Mouse (Mus musculus) thymus, postnatal 36 days (tissue): ENCODE measurements around the gene Trim7.
"Not testable (repeated sequence)": the region's sequence is repeated elsewhere in the genome, so short reads cannot be mapped to it uniquely, and the experiment has no call there.

ENCODE experiments used
- DNase-seq, 2 experiments: peaks; one replicate each; pipeline ENCODE4 v3.0.0; 2022; ENCODE audit warnings: mixed read lengths in 2 of 2

Gene Trim7

DNA sequence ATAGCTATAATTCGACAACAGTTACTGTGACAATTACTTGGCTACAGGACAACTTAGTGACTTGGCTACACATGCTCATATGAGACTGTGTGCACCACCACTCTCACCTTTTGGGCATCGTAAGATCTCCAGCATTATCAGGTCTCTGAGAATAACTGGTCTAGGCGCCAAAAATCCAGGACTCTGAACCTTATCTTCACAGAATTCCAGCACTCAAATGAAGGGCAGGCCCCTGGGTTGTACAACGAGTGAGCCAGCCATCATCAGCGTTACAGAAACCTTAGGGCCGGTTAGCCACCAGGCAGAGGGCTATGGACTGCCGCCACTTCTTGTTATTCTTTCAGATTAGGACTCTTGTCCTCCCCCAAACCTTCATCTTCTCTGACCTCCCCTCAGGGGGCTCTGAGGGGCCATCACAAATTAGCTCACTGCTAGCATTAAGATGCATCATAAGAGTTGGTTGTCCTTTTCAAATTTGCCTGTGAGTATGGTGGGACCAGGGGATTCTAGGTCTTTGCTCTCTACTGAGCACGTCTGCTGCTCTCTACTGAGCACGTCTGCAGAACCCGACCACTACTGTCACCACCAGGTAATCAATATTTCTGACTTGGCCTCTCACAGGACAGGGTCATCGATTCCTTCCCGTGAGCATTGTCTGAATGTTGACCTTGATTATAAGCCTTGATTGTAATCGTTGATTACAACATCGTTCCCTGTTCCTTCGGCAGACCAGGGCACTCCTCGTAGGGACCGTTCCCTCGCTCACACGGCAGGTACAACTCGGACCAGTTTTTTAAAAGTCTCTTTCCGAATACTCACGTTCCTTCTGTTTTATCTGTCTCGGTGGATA, 26.9 kb downstream of the Trim7 start:
- DNase-seq = peak in 1 of 2 experiments; percentile 16

DNA sequence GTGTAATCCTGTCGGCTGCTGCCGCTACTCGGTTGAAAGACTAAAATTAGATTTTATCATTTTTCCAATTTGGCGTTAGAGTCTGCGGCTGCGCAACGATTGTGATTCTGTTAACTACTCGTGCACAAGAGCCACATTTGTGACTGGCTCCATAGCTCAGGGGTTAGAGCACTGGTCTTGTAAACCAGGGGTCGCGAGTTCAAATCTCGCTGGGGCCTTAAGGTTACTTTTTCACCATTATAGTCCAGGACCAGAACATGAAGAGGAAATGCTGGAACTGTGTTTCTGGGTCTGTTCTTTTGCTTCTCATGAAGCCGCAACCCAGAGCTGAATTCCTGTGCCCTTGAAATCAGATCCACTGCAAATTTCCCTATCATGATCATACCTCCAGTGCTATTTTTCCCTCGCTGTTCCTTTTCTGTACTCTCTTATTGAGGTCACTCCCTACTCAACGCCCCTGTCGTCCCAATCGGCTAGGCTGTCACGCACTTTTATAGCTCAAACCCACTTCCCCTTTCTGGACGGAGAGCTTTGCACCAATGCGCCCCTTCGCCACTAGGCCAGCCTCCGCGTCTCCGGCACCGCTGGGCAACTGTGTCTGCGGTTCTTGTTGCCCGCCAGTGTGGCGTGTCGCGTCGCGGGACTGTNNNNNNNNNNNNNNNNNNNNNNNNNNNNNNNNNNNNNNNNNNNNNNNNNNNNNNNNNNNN, 27.7 kb downstream of the Trim7 start:
- DNase-seq = peak; percentile 85 to 89

DNA sequence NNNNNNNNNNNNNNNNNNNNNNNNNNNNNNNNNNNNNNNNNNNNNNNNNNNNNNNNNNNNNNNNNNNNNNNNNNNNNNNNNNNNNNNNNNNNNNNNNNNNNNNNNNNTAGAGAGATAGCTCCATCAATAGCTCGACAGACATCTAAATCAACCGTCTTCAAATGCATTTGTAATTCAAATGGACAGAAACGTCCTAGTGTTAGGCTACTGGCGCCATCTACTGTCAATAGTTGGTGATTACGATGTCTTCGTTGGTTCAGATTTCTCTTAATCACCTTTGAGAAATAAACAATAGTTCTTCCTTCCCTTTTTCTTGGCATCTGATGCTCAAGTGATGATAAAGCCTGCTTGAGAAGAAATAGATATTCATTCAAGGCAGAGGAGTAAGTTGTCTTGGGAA, 33.1 kb downstream of the Trim7 start:
- peak in 1 of 2 experiments; percentile 26 for DNase-seq

DNA sequence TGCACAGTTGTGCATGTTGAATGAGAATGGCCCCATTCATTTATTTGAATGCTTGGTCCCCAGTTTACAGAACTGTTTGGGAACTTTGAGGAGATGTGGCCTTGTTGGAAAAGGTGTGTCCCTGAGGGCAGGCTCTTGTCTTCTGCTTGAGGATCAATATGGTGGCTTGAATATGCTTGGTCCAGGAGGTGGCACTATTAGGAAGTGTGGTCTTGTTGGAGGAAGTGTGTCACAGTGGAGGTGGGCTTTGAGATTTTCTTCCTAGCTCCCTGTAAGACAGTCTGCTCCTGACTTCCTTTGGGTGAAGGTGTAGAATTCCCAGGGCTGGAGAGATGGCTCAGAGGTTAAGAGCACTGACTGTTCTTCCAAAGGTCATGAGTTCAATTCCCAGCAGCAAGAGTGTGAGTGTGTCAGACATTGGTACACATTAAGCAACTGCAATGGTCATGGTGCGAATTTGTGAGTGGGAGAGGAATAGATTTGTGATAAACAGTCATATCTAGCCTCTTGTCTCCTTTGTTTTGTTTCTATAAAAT, 36.9 kb downstream of the Trim7 start:
- DNase-seq = no peak

DNA sequence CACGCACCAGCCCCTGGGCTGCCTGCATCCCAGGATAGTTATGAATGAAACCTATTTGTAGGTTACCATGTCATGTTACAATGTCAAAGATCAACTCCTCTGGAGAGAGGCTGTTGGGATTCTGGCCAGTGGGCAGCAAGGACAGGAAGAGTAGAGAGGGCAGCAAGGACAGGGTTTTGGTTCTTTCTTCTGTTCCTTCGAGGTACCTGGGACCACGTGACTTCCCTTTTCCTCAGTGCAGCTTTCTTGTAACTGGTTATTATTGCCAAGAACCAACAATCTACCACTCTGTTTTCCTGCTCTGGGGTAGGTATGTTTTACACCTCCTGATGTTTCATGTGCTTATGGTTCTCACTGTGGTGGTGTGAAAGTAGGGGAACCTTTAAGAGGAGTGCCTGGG, 37.9 kb downstream of the Trim7 start:
- DNase-seq = no peak

DNA sequence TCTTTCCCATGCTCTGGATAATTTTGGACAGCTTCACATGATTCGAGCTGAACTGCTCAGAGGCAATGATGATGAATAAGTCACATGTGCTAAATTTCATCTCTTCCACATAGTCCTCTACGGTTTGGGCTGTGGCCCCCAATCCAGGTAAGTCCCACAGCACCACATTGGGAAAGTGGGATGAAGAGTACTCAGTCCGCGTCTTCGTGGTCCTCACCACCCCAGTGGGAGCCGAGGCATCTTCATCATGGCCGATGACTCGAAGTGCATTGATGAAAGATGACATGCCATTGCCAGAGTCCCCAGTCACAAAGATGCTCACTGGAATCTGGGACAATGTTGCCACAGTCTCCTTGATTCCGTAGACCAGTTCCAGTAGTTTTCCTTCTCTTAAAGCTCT, 40.5 kb downstream of the Trim7 start:
- DNase-seq = no peak

DNA sequence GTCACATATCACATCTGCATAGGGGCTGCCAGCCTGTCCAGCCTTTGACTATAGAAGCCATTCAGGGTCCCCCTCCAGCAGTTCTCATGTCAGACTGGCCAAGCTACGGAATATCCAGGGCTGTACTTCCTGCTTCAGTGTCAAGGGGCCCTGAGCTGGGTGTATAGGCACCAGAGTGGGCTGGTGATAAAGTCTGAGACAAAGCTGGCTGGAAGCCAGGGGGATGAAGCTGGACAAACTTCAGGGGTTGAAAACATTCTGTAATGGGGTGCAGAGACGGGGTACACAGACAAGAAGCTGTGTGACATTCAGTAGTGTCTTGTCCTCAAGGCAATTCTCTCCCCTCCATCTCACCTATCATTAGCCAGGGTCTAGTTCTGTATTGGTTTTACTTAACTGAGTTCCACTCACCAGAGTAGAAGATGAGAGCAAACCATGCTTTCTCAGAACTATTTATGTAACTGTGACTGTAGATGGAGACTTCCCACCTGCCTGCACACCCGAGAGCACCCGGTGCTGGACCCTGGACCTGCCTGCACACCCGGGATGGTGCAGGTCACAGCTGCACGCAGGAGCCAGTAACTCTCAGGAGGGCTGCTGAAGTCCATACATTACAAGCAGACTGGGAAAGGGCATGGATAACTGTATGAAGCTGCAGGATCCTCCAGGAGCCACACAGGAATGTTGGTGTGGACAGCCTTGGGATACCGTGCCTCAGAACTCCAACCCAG, 43.6 kb downstream of the Trim7 start:
- DNase-seq = peak; percentile 21 to 28

DNA sequence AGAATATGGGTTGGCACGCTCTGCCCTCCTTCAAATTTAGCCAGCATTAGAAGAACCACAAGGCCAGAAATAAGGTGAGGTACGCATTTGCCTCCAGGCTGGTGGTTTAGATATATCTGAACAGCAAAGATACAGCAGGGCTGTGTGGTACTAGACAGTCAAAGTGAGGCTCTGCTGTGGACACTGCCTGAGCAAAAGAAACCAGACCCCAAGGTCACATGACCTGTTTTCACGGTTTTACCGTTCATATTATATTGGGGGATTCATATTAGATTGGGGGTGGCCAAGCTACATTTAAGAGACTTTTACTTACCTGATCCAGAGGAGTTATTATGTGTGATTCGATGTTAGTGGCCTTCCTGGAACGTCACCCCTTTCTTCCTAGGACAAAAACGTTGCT, 44.8 kb downstream of the Trim7 start:
- DNase-seq = no peak

DNA sequence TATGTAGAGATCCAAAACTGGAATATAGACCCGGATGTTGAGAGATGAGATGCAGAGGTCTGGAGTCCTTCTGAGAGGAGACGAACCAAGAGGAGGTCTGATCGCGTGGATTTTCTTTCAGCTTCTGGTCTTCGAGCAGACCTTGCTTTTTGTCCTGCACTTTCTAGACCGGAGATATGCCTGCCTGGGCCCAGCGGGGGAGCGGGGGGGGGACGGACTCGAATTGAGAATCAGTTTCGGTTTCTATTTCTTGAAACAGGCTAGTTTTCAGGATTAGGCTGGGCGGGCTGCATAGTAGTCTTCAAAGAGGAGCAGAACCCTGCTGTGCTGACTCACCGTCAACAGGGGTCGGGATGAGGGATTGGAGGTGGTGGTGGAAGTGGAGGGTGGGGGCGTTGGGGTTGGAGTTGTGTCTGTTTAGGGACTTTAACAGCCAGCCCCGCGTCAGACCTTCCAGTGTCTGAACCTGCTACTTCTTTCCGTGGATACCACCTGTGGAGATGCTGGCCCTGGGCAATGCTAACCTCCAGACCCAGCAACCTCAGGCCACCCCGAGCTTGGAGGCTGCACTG, 45.3 kb downstream of the Trim7 start, which contains the start of gene Irgm1:
TSS of gene Irgm1 (minus strand) at position 483 of the 572 bp plus-strand sequence.
- peak; percentile 72 to 77 for DNase-seq

DNA sequence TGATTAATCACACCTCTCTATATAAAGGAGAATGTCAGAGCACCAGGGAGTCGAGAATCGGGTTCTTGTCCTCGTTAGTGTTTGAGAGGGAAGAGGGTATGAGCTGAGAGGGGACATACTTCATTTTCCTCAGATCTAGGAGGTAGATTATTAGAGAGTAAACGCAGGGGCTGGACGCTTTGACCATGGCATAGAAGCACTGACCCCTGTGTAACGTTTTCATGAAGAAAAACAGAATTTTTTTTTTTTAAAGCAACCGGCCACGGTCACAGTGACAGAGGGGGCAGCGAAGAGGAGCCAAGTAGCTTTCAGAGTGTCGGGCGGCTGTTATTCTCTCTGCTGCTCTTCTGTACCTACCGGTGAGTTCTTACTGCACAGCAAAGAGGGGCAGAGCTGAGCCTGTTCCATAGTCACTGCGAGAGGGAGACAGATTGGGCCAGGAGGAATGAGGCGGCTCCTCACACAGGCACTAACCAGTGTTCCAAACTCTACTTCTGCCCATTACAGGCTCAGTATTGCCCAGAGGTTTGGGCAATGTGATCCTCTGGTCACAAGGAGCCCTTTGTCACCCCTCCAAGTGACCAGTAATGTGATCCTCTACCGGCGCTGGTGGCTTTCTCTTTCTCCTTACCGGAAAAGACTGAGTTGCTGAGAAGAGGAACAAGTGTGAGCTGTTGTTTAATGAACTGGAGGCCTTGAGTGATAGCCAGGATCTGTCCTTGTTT, 46.0 kb downstream of the Trim7 start:
- DNase-seq = peak; percentile 51

DNA sequence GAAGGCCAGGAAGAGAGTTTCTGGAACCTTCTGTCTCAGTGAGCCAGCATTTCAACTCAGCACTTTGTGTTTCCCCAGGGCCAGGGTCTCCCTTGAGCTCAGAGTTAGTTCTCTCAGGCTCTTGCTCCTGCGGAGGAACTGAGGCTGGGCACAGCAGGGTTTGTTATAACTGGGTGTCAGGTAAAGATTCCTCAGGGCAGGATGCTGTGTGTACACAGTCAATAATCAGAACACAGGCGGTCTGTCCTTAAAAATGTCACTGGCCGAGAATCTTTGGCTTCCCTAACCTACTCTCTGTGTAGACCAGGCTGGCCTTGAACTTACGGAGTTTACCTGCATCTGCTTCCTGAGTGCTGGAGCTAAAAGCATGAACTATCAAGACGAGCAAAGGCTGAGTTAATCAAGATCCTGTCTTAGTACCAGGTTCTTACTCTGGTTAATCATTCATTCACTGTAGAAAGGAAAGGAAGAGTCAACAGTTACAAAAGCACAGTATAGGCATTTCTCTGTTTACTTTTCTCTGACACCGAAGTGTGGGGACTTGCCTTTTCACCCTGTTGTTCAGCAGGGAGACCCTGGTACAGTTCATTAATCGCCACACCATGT, 46.9 kb downstream of the Trim7 start:
- peak in 1 of 2 experiments; percentile 29 for DNase-seq

DNA sequence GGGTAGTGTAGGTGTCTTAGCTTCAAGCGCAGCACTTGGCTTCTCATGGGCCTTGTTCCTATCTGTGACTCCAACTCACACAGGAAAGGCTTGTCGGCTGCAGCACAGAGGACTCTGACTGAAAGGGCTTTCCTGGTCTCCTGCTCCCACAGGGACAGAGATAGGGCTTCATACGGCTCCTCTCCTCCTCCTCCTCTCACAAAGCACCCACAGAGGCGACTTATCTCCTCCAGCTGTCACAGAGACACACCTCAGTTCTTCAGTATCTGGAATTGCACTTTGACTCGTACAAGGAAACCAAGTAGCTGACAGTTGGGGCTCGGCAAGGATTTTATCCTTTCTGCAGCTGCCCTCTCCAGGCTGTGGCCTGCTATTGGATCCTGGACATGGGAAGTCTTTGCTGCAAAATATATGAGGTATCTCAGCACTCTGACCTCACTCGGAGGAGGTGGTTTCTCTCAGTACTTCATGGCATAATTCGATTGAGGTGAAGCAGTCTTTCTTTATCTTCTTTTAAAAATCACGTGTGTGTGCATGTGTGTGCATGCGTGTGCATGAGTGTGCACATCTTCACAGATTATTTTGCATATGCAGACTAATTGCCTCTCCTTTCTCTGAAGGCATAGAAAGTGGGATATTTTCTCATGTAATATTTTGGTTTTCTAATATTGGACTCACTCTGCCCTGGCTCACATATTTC, 47.8 kb downstream of the Trim7 start:
- DNase-seq = no peak

DNA sequence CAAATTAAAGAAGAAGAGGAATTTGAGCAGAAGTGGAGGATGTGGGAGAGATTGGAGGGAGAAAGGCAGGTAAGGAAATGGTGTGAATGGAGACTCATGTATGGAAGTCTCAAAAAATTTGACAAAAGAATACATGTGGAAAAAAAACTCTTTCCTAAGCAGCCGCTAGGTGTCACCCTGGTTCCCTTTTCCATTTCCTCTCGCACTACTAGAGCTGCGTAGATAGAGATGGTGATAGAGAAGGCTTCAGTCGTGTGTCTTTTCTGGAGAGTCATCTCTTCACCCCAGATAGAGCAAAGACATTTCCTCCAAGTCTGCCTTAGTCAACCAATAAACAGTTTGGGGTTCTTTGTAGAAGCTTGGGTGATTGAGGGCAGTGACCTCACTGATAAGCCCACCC, 48.5 kb downstream of the Trim7 start:
- peak; percentile 51 for DNase-seq

DNA sequence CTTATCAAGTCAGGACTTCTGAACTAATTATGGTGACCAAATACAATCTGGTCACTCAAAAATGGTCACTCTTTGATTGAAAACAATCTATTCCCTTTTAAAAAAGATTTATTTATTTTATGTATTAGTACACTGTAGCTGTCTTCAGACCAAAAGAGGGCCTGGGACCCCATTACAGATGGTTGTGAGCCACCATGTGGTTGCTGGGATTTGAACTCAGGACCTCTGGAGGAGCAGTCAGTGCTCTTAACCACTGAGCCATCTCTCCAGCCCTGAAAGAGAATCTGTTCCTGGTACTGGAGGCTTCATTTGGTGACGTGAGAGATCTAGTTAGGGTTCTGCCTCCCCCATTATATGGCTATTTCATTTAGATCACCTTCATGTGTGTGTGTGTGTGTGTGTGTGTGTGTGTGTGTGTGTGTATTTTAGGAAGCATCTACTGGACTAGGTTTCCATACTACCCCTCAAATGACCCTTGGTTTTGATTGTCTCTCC, 49.5 kb downstream of the Trim7 start:
- DNase-seq = not testable (repeated sequence)

DNA sequence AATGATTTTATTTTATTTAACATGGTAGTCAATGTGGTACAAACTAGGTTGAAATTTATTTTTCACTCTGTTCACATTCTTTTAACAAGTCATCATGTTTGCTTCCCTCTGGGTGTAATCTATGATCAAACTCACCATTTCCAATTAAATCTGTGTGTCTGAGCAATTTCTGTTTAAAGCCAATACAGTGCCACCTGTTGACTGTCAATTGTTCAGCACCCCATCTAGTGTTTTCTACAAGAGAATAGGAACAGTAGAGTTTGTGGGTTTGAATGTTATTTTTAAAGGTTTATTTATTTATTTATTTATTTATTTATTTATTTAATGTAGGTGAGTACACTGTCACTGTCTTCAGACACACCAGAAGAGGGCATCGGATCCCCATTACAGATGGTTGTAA, 50.7 kb downstream of the Trim7 start:
- no peak for DNase-seq

DNA sequence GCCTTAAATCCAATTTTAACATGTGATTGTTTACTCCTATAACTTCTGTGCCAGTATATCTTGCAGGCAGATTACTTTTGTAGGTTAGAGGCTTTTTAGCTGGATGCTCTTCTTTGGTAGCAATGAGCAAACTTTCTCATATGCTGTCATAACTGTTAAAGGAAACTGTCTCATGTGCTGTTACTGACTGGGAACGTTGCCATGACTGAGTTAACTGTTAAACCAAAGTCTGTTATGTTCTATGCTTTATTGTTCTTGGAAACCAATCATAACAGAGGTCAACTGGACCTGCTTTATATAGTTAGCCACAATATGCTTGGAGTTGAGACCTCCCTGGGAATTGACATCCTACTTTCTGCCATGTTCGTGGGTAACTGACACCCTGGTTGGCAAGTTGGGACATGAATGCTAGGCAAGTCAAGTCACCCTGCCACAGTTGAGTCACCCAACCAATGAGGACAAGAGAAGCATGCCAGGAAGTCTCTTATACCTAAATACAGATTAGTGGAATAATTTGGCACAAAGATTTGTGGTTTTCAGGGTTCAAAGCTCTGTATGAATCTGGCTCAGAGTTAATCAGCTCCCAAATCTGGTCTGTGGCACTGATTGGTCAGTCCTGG, 73.0 kb downstream of the Trim7 start:
- DNase-seq = no peak

DNA sequence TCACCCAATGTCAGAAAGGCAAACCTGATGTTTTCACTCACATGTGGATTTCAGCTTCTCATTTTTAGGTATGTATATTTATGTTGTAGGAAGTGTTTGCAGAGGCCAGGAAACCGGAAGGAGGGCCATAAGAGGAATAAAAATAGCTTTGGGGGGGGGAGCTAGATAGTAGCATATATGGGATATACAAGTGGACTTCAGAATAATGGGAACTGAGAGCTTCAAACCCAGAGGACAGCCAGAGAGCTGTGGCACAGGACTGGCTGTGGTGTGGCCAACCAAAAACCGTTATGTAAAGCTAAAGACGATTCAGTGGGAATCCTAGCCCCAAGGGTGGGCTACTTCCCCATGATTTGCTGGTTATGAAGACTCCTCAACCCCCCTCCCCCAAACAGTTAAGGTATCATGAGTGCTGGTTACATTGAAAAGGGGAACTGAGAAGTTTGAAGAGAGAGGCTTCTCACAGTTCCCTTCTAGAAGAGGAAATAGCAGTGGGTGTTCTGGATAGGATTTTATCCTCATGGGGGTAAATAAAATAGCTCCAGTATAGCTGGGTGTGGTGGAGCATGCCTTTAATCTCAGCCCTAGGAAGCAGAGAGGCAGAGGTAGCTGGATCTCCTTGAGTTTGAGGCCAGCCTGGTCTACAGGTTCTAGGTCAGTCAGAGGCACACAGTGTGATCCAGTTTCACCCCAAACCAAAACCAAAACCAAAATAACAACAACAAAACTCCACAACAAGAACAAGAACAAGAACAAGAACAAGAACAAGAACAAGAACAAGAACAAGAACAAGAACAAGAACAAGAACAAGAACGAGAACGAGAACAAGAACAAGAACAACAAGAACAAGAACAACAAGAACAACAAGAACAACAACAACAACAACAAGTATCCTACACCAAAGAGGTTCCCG, 75.0 kb downstream of the Trim7 start:
- DNase-seq = not testable (repeated sequence)

DNA sequence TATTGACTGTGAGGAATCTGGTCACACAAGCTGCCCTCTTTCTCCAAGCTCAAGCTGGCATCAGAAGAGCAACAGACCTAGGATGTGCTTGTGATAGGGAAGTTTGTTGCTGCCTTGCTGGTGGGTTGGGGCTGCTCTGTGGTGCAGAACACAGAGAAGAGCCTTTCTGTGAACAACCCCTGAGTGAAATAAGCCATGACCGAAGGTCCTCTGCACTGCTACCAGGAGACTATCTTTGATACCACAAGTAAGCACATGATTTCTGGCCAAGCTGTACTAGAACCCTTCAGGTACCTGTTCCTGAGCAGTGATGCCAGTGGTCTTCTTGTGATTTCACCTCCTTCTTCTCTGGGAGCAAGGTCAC, 75.6 kb downstream of the Trim7 start:
- not testable (repeated sequence) for DNase-seq
